Mouse (Mus musculus): ENCODE data around the gene Sag.

The Sag gene

DNA sequence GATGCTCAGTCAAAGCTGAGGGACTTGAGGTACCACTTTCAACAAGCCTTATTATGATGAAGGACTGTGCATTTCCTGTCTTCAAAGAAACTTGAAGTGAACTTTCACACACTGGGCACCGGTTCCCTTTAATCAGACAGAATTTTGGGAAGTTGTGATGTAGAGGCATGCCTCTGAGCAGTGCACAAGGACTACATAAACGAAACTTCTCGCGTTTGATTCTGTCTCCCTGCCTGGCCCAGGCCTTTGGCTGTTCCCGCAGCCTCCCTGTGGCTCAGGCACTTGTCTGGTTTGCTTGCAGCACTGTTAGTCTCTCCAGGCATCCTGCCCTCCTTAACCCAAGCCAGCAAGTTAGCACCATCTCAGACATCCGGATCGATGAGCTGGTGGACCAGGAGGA, 10.2 kb downstream of the Sag start:
- no peak for DNase-seq (ENCODE audit: inconsistent age in 2 of 2, low spot score in 1 of 2)

DNA sequence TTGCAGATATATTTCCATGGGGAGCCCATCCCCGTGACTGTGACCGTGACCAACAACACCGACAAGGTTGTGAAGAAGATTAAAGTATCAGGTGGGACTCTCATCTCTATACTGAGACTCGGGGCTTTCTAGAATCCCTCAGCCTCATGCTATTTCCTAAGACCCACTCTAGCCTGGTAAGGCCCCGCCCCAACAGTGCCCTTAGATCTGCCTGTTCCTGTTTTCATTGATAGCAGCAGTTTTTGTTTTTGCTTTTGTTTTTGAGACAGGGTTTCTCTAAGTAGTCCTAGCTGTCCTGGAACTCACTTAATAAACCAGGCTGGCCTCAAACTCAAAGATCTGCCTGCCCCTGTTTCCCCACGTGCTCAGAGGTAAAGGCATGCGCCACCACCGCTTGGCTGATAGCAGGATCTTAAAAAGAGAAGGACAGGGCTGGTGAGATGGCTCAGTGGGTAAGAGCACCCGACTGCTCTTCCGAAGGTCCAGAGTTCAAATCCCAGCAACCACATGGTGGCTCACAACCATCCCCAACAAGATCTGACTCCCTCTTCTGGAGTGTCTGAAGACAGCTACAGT, 21.0 kb downstream of the Sag start:
- DNase-seq (ENCODE audit: inconsistent age in 2 of 2, low spot score in 1 of 2) = no peak

DNA sequence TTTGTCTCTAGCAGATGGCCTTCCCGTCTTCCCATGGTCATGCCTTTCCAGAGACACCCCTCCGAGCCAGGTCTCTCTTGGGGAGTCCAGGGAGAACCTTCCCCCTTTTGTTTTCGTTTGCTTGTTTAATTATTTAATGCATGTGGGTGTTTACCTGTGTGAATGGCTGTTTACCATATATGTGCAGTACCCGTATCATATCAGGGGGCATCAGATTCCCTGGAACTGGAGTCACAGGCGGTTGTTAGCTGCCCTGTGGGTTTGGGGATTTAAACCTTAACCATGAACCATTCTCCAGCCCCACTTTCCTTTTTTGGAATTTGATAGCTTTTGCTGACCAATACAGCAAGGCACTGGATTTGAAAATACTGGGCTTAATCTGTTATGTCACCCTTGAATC, 21.8 kb downstream of the Sag start:
- no peak for DNase-seq (ENCODE audit: inconsistent age in 2 of 2, low spot score in 1 of 2)

DNA sequence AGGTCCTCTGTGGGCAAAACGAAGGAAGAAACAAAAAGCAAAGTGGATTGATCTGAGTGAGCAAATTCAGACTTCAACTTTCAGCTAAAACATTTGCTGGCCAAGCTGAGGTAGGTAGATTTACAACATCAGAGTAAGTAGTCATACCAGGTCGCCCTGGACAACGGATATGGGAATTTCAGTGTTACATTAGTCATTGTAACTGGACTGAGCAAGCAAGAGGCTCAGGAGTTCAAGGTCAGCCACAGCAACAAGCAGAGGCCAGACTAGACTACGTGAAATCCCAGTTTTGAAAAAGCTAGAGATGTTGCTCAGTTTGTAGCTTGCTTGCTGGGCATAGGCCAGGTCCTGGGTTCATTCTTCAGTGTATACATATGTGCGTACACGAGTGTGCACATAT, 22.5 kb downstream of the Sag start:
- peak; percentile 72 to 84 for DNase-seq (ENCODE audit: inconsistent age in 2 of 2, low spot score in 1 of 2)

DNA sequence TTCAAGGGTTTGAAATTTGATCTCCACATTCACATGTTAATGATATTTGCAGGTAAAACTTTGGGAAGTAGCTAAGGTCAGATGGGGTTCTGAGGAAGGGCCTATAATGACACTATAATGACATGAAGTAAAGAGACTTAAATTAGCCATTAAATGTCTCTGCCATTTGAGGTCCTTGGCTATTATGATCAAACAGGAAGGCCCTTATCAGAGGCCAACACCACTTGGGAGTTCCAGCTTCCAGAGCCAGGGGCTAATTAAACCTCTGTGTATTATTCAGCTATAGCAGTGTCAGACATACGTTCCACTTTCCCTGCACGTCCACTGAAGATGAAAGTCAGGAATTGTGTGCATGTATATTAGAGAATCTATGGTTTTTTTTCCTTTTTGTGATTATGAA, 23.0 kb downstream of the Sag start:
- DNase-seq (ENCODE audit: inconsistent age in 2 of 2, low spot score in 1 of 2) = peak in 1 of 2 experiments; percentile 34

DNA sequence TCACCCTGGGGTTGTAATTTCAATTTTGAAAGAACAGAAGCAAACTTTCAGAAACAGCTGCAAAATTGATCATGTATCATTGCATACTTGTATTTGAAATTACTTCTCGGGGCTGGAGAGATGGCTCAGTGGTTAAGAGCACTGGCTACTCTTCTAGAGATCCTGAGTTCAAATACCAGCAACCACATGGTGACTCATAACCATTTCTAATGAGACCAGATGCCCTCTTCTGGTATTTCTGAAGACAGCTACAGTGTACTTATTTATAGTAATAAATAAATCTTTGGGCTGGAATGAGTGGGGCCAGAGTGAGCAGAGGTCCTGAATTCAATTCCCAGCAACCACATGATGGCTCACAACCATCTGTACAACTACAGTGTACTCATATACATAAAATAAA, 24.0 kb downstream of the Sag start:
- peak in 1 of 2 experiments; percentile 39 for DNase-seq (ENCODE audit: inconsistent age in 2 of 2, low spot score in 1 of 2)

DNA sequence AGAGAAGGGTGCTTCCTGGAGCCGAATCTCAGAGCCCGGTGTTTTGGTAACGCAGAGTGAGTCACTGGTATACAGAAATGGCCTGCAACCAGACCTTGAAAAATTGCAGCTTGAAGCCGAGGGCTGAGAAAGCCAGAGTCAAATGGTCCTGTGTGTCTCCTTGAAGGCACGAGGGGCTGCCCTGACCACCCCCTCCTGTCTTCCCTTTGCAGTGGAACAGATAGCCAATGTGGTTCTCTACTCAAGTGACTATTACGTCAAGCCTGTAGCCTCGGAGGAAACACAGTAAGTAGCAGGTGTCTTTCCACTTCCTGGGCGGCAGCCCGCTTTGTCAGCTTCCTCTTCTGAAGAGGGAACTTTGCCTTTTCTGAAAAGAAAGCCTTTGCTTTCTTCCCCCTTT, 24.7 kb downstream of the Sag start:
- DNase-seq (ENCODE audit: inconsistent age in 2 of 2, low spot score in 1 of 2) = peak; percentile 59 to 89

DNA sequence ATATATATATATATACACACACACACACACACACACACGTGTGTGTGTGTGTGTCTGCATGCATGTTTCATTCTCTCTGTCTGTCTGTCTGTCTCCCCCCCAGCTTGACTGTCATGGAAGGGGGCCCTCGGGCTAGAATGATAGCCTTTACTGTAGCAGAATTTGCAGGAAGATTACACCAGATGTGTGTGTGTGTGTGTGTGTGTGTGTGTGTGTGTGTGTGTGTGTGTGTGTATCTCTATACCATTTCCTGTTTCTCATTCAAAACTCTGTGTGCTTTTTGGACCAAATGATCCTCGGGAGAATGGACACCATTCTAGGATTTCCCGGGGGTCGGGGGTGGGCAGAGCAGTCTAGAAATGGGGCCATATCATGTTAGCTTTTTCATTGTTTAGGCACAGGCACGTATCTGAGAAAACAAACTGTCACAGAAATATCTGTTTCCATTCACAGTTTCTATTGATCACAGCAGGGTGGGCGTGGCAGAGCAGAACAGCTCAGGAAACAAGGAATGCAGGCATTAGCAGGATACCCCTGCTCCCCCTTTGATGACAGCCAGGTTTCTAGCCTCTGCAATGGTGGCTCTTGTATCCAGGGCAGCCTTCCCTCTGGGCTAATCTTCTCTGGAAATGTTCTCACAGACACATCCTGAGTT, 25.6 kb downstream of the Sag start:
- DNase-seq (ENCODE audit: inconsistent age in 2 of 2, low spot score in 1 of 2) = no peak

DNA sequence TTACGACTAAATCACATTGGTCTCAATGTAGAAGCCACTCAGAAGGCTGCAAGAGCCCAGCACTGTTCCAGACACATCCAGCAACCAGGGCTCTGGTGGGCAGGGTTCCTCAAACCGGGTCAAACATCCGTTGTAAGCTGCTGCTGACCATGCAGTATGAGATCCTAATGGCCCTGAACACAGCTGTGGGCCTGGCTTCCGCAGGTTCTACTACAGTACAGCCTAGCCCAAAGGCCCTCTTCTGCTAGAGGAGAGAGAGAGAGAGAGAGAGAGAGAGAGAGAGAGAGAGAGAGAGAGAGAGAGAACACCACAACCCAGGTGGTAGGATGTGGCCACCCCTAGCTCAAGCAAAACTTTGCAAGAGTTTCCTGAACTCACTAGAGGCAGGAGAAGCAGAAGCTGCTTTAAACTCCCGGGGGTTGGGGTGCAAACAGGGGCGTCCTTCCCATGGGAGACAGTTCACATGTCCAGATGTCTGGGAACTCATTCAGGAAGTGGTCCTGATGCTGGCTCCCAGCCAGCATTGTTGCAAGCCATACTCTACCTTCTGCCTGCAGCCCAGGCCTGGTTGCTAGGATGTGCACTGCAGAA, 26.2 kb downstream of the Sag start:
- DNase-seq (ENCODE audit: inconsistent age in 2 of 2, low spot score in 1 of 2) = no peak

DNA sequence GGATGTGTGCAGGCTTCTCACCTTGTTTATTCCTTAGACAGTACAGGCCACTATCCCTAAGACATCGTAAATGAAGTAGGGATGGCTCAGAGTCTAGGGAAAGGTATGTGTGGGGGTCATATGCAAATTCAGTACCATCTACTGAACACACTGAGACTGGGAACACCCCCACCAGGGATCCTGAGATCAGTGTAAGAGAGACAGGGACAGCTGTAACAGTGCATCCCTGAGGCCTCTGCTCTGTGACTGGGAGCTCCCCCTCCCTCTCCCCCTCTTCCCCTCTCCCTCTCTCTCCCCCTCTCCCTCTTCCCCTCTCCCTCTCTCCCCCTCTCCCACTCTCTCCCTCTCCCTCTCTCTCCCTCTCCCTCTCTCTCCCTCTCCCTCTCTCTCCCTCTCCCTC, 33.0 kb downstream of the Sag start:
- DNase-seq (ENCODE audit: inconsistent age in 2 of 2, low spot score in 1 of 2) = no peak

DNA sequence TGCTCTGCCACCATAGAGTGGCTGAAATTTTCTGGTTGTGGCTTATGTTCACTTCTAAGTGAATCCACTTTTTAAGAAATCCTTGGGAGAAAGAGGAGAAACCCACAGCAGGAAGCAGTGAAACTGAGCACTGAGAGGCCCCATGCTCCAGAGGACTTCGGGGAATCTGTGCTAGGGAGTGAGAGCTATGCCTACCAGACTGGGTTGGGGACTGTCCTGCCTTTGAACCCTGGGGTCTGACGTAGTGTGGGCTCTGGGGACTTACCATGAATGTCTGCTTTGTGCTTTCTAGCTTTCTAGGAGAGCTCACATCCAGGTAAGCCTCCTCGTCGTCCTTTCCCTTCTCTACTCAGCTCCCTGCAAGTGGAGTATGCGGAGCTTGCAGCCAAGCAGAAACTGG, 33.5 kb downstream of the Sag start:
- DNase-seq (ENCODE audit: inconsistent age in 2 of 2, low spot score in 1 of 2) = no peak

DNA sequence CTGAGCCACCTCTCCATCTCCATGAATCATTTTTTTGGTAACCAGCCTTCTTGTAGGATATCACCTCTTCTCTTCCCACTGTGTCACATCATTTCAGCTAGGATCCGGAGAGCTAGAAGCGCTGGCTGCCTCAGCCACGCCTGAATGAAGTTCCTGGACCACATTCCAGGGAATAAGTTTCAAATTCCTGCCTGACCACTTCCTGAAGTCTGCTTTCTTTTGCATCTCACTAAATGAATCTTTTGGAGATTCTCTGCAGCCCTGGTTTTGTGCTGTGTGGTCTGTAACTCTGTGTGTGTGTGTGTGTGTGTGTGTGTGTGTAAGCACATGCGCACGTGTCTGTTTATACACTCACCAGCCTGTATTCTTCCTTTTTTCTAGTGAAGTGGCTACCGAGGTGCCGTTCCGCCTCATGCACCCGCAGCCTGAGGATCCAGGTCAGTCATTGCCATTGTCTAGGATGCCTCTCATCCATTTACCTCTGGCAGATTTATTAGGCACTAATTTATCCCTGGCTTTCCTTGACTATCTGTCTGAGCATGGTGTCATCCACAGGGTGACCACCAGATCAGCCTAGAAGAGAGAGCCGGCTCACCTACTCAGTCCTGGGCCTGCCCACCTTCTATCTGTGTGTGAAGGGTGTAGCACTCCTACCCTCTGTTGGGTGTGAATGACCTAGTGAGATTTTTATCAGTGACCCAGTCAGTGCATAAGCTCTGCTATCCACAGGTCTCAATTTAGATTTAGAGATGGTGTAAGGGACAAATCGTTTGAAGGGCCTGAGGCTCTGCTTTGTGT, 37.1 kb downstream of the Sag start:
- DNase-seq (ENCODE audit: inconsistent age in 2 of 2, low spot score in 1 of 2) = no peak

DNA sequence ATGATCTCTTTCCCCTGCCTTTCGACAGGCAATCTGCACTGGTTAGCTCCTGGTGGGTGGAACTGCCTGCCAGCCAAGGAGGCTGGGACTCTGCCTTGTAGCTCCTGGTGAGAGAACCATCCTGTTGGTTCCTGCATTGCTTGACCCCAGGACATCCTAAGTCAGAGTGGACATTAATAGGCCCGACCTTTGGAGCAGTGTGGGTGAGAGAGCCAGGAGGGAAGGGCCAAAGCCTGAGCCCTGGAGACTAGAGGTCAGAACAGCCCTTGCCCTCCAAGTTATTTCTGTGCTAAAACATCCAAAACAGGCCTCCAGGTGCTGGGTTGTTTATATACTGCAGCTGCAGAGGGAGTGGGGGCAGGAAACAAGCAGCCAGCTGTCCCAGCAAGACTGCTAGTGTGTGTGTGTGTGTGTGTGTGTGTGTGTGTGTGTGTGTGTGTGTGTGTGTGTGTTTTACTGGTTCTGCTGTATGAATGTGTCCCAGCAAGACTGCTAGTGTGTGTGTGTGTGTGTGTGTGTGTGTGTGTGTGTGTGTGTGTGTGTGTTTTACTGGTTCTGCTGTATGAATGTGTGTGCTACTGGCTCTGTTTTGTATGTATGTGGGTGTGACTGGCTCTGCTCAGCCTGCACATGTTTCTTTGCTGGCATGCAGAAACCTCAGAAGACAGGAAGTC, 43.5 kb downstream of the Sag start:
- DNase-seq (ENCODE audit: inconsistent age in 2 of 2, low spot score in 1 of 2) = peak; percentile 46 to 72

DNA sequence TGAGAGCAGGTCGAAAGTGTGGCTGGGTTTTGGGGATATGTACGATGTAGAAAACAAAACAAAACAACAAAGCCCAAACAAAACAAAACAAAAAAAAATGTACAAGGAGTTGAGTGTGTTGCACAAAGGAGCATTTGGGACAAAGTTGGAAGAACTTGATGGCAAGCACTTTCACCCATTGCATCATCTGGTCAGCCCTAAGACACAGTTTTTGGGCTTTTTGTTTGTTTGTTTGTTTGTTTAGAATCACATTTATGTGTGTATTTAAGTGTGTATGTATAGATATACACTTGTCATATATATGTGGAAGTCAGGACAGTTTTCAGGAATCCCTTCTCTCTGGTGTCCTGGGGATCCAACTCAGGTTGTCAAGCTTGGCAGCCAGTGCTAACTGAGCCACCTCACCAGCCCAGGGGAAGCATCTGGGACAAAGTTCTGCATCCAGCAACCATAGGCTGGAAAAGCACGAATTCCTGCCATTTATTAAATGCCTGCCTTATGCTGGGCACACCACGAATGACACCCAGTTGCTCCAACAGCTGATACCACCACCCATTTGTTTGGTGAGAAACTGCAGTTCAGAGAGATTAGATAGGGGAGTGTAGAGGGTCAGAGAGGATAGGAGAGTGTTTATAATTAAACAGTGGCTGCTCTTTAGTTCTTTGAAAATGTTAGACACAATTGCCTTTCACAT, 44.1 kb downstream of the Sag start:
- no peak for DNase-seq (ENCODE audit: inconsistent age in 2 of 2, low spot score in 1 of 2)

DNA sequence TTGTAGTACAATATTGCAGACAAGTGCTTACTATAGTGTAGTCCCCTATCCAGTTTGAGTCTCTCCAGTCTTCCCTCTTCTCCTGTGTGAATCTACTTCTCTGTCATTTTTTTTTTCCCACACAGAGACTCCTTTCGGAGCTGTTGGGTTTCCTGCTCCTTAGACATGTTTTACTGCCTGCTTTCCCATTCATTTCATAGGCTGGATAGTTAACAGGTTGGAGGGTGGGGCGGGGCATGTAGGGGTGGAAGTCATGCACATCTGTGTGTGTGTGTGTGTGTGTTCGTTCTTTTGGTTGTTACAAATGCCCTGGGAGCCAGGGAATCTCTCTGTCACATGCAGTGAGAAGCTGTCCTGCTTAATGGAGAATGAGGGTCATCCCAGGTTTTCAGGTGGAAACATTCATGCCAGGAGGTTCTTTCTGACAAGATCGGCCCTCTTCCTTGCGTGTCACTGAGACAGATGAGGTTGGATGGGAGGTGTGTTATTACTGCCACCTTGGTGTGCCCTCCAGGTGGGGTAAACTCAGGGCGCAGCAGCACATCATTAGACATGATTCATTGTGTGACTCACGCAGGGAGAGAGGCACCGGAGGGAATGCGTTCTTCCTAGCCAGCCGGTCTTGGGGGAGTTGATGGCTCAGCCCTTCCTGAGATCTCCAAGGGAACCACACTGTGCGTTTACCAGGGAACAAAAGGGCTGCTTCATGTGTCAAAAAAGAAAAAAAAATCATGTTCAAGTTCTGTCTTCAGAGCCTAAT, 44.9 kb downstream of the Sag start:
- DNase-seq (ENCODE audit: inconsistent age in 2 of 2, low spot score in 1 of 2) = peak; percentile 66 to 77

DNA sequence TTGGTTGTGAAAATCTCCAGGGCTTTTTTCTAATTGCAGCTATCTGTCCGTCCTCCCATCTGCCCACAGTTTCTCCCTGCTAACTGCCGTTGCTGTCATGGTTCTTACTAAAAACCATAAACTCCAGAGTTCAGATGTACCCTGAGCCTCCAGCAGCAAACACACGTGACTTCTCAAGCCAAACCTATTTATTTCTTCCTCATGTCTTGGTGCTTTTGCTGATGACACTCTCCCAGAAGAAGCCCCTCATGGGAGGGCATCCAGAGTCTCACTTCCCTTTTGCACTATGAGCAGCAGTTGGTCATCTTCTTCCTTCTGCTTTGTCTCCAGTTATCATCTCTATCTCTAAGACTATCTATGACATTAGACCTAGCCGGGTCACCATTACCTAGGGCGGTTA, 45.8 kb downstream of the Sag start:
- no peak for DNase-seq (ENCODE audit: inconsistent age in 2 of 2, low spot score in 1 of 2)

DNA sequence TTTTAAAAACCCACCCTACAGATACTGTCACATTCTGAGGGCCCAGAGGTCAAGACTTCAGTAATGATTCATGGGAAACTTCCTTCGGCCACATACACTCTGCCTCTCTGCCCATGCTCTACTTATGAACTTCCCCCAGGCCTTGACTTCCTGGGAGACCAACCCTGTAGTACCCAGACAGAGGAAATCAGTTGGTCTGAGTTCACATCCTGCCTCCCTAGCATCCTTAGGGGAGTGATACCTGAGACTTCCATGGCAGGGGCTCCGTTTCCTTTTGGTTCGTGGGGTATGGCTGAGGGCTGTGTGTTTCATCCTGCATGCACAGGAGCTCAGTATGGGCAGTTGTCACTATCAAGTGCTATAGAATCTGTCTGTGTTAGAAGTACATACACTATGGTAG, 47.9 kb downstream of the Sag start:
- DNase-seq (ENCODE audit: inconsistent age in 2 of 2, low spot score in 1 of 2) = no peak

DNA sequence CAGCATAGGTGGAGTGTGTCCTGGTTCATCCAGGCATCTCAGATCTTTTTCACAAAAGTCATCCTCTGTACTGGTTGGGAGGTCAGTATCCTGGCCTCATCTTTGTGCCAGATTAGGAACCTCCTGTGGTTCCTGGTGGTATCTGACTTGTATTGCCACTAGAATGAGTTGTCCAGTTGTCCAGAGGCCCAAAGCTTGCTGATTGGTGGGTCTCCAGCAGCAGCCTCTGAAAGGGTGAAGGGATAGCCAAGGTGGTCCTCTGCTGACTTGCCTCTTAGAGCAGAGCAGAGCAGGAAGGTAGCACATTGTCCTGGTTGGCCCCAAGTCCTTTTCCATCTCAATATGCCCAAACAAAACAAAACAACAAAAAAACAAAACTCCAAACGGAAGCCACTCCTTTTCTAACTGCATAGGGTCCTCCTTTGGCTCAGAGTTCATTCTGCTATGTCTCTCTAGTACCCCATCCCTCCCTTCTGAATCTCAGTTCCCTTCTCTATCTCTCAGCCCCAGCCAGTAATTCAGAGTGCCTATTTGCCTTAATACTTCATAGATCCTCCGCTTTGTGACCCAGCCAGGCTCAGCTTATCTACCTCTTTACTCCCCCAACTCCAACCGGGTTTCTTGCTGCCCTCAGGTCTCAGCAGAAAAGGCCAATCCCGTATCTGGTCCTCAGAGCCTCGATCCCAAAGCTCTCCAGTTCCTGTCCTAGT, 48.8 kb downstream of the Sag start:
- no peak for DNase-seq (ENCODE audit: inconsistent age in 2 of 2, low spot score in 1 of 2)

DNA sequence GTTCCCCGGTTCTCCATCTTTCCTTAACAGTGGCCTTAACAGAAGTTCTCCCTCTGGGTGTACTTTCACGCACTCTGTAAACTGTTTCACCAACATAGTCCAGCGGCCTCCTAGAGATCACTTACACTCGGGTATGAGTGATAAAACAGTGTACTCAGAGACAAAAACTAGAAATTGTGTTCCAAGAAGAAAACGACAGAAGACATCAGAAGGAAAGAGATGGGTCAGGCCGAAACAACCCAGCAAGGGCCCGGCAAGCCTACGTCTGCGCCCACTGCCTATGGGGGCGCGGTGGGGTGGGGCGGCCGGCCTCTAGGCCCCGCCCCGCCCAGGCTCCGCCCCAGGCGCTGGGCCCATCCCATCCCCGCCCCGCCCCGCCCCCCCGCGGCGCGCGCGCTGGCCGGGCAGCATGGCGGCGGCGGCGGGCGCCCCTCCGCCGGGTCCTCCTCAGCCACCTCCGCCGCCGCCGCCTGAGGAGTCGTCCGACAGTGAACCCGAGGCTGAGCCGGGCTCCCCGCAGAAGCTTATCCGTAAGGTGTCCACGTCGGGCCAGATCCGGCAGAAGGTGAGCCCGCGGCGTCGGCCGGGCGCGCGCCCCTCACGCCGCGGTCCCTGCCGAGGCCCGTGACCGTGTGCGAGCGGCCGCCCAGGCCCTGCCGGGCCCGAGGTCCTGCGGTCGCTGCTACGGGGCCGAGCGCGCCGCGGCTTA, 49.6 kb downstream of the Sag start, which contains the start of gene Dgkd:
Gene Dgkd, plus strand, starts transcription at position 396 of the 709 bp plus-strand sequence.
- DNase-seq (ENCODE audit: inconsistent age in 2 of 2, low spot score in 1 of 2) = peak; percentile 75 to 93

Data from adrenal gland, adult (tissue).